Mouse (Mus musculus): Measurements from ENCODE around the gene Rpl18a. TPM values are rescaled to one million over a fixed set of nuclear protein-coding genes. Genes with fewer than 3 reads are reported as not detected.
A peak's percentile ranks its signal among the peaks of the same experiment; 100 is the strongest.

Rpl18a gene
- 2,028 and 2,149 TPM in 2 replicates for polyA plus RNA-seq (2015; fragmentation: Nextera tagmentation; extraction: Ambion mirVana)

GRCm38 (mm10) chr8:70897021-70897680, at the start of gene Rpl18a:
Gene Rpl18a, minus strand, starts transcription at chr8:70897412.
- no peaks in the 10 kb centered on the region for H3K9me3 ChIP-seq (replicated peaks; ENCODE audit: control insufficient read depth, low read length)
- peaks cover 22% of the 10 kb centered on the region for H3K36me3 ChIP-seq (ENCODE audit: control insufficient read depth, insufficient read depth)
- H3K9ac ChIP-seq (ENCODE audit: low read depth, low read length): peak within 1 kb of the TSS; percentile 91
- peak; percentile 98 for ATAC-seq (ENCODE audit: low read depth)
- H3K4me3 ChIP-seq (ENCODE audit: low read depth, low read length): peak within 1 kb of the TSS; percentile 90
- H3K27ac ChIP-seq (ENCODE audit: low read length): peak within 1 kb of the TSS; percentile 76
- WGBS (ENCODE audit: insufficient replicate concordance): under 1% methylated on average over 57 of the region's 60 CpGs
- H3K4me1 ChIP-seq (ENCODE audit: control insufficient read depth, low read depth, low read length): peaks cover 23% of the 10 kb centered on the region
- H3K27me3 ChIP-seq (ENCODE audit: control insufficient read depth, insufficient read depth, low read depth, low read length): peaks cover 19% of the 10 kb centered on the region
- H3K4me2 ChIP-seq (ENCODE audit: low read depth, low read length): peak within 1 kb of the TSS; percentile 86

- Histone ChIP-seq H3K4me2 (ENCODE audit: low read depth, low read length) (no peak overlapping the region), H3K4me3 (ENCODE audit: low read depth, low read length) (no peak overlapping the region), H3K9me3 (replicated peaks; ENCODE audit: control insufficient read depth, low read length) (no peaks in the 10 kb centered on the region), H3K9ac (ENCODE audit: low read depth, low read length) (no peak overlapping the region), H3K27ac (ENCODE audit: low read length) (no peak overlapping the region), H3K4me1 (ENCODE audit: control insufficient read depth, low read depth, low read length) (no peaks in the 10 kb centered on the region), H3K36me3 (ENCODE audit: control insufficient read depth, insufficient read depth) (no peaks in the 10 kb centered on the region), H3K27me3 (ENCODE audit: control insufficient read depth, insufficient read depth, low read depth, low read length) (no peaks in the 10 kb centered on the region)
- WGBS (ENCODE audit: insufficient replicate concordance): 0% methylated on average over 1 of the region's 1 CpGs
- no peak for ATAC-seq (ENCODE audit: low read depth)
Measured at GRCm38 (mm10) chr8:70943187-70943586, 46.0 kb upstream of the Rpl18a start.

GRCm38 (mm10) chr8:70941478-70941877, 44.3 kb upstream of the Rpl18a start:
- Histone ChIP-seq H3K4me3 (ENCODE audit: low read depth, low read length) (no peak overlapping the region), H3K36me3 (ENCODE audit: control insufficient read depth, insufficient read depth) (no peaks in the 10 kb centered on the region), H3K27me3 (ENCODE audit: control insufficient read depth, insufficient read depth, low read depth, low read length) (no peaks in the 10 kb centered on the region), H3K9ac (ENCODE audit: low read depth, low read length) (no peak overlapping the region), H3K4me2 (ENCODE audit: low read depth, low read length) (no peak overlapping the region), H3K27ac (ENCODE audit: low read length) (no peak overlapping the region), H3K4me1 (ENCODE audit: control insufficient read depth, low read depth, low read length) (no peaks in the 10 kb centered on the region), H3K9me3 (replicated peaks; ENCODE audit: control insufficient read depth, low read length) (no peaks in the 10 kb centered on the region)
- ATAC-seq (ENCODE audit: low read depth): no peak
- 30% methylated on average over 2 of the region's 2 CpGs for WGBS (ENCODE audit: insufficient replicate concordance)

GRCm38 (mm10) chr8:70937200-70937599, 40.0 kb upstream of the Rpl18a start:
- H3K4me1 ChIP-seq (ENCODE audit: control insufficient read depth, low read depth, low read length): no peaks in the 10 kb centered on the region
- H3K9me3 ChIP-seq (replicated peaks; ENCODE audit: control insufficient read depth, low read length): no peaks in the 10 kb centered on the region
- no peaks in the 10 kb centered on the region for H3K36me3 ChIP-seq (ENCODE audit: control insufficient read depth, insufficient read depth)
- 70% methylated on average over 6 of the region's 6 CpGs for WGBS (ENCODE audit: insufficient replicate concordance)
- H3K4me2 ChIP-seq (ENCODE audit: low read depth, low read length): no peak overlapping the region
- no peak overlapping the region for H3K9ac ChIP-seq (ENCODE audit: low read depth, low read length)
- no peak overlapping the region for H3K4me3 ChIP-seq (ENCODE audit: low read depth, low read length)
- ATAC-seq (ENCODE audit: low read depth): no peak
- no peaks in the 10 kb centered on the region for H3K27me3 ChIP-seq (ENCODE audit: control insufficient read depth, insufficient read depth, low read depth, low read length)
- no peak overlapping the region for H3K27ac ChIP-seq (ENCODE audit: low read length)

- Histone ChIP-seq H3K4me1 (ENCODE audit: control insufficient read depth, low read depth, low read length) (no peaks in the 10 kb centered on the region), H3K4me2 (ENCODE audit: low read depth, low read length) (no peak overlapping the region), H3K4me3 (ENCODE audit: low read depth, low read length) (no peak overlapping the region), H3K36me3 (ENCODE audit: control insufficient read depth, insufficient read depth) (no peaks in the 10 kb centered on the region), H3K27me3 (ENCODE audit: control insufficient read depth, insufficient read depth, low read depth, low read length) (no peaks in the 10 kb centered on the region), H3K9ac (ENCODE audit: low read depth, low read length) (no peak overlapping the region), H3K9me3 (replicated peaks; ENCODE audit: control insufficient read depth, low read length) (no peaks in the 10 kb centered on the region), H3K27ac (ENCODE audit: low read length) (no peak overlapping the region)
- 47% methylated on average over 7 of the region's 7 CpGs for WGBS (ENCODE audit: insufficient replicate concordance)
- no peak for ATAC-seq (ENCODE audit: low read depth)
Measured at GRCm38 (mm10) chr8:70934786-70935185, 37.6 kb upstream of the Rpl18a start.

- Histone ChIP-seq H3K4me1 (ENCODE audit: control insufficient read depth, low read depth, low read length) (no peaks in the 10 kb centered on the region), H3K9me3 (replicated peaks; ENCODE audit: control insufficient read depth, low read length) (no peaks in the 10 kb centered on the region), H3K4me2 (ENCODE audit: low read depth, low read length) (no peak overlapping the region), H3K27ac (ENCODE audit: low read length) (no peak overlapping the region), H3K4me3 (ENCODE audit: low read depth, low read length) (no peak overlapping the region), H3K9ac (ENCODE audit: low read depth, low read length) (no peak overlapping the region), H3K36me3 (ENCODE audit: control insufficient read depth, insufficient read depth) (no peaks in the 10 kb centered on the region), H3K27me3 (ENCODE audit: control insufficient read depth, insufficient read depth, low read depth, low read length) (no peaks in the 10 kb centered on the region)
- ATAC-seq (ENCODE audit: low read depth): no peak
- WGBS (ENCODE audit: insufficient replicate concordance): 67% methylated on average over 4 of the region's 4 CpGs
Measured at GRCm38 (mm10) chr8:70933036-70933435, 35.8 kb upstream of the Rpl18a start.

- H3K9me3 ChIP-seq (replicated peaks; ENCODE audit: control insufficient read depth, low read length): no peaks in the 10 kb centered on the region
- H3K9ac ChIP-seq (ENCODE audit: low read depth, low read length): no peak overlapping the region
- no peak for ATAC-seq (ENCODE audit: low read depth)
- H3K27ac ChIP-seq (ENCODE audit: low read length): no peak overlapping the region
- WGBS (ENCODE audit: insufficient replicate concordance): 73% methylated on average over 11 of the region's 11 CpGs
- no peak overlapping the region for H3K4me2 ChIP-seq (ENCODE audit: low read depth, low read length)
- H3K27me3 ChIP-seq (ENCODE audit: control insufficient read depth, insufficient read depth, low read depth, low read length): no peaks in the 10 kb centered on the region
- H3K4me1 ChIP-seq (ENCODE audit: control insufficient read depth, low read depth, low read length): no peaks in the 10 kb centered on the region
- H3K36me3 ChIP-seq (ENCODE audit: control insufficient read depth, insufficient read depth): no peaks in the 10 kb centered on the region
- H3K4me3 ChIP-seq (ENCODE audit: low read depth, low read length): no peak overlapping the region
Measured at GRCm38 (mm10) chr8:70931731-70932130, 34.5 kb upstream of the Rpl18a start.

GRCm38 (mm10) chr8:70928778-70929322, 31.6 kb upstream of the Rpl18a start:
- H3K36me3 ChIP-seq (ENCODE audit: control insufficient read depth, insufficient read depth): no peaks in the 10 kb centered on the region
- H3K27ac ChIP-seq (ENCODE audit: low read length): no peak overlapping the region
- no peak overlapping the region for H3K4me3 ChIP-seq (ENCODE audit: low read depth, low read length)
- no peak overlapping the region for H3K4me2 ChIP-seq (ENCODE audit: low read depth, low read length)
- no peaks in the 10 kb centered on the region for H3K27me3 ChIP-seq (ENCODE audit: control insufficient read depth, insufficient read depth, low read depth, low read length)
- H3K9ac ChIP-seq (ENCODE audit: low read depth, low read length): no peak overlapping the region
- H3K9me3 ChIP-seq (replicated peaks; ENCODE audit: control insufficient read depth, low read length): no peaks in the 10 kb centered on the region
- H3K4me1 ChIP-seq (ENCODE audit: control insufficient read depth, low read depth, low read length): no peaks in the 10 kb centered on the region
- ATAC-seq (ENCODE audit: low read depth): no peak
- WGBS (ENCODE audit: insufficient replicate concordance): 43% methylated on average over 5 of the region's 5 CpGs

- H3K4me2 ChIP-seq (ENCODE audit: low read depth, low read length): no peak overlapping the region
- no peaks in the 10 kb centered on the region for H3K36me3 ChIP-seq (ENCODE audit: control insufficient read depth, insufficient read depth)
- ATAC-seq (ENCODE audit: low read depth): no peak
- no peaks in the 10 kb centered on the region for H3K9me3 ChIP-seq (replicated peaks; ENCODE audit: control insufficient read depth, low read length)
- H3K27me3 ChIP-seq (ENCODE audit: control insufficient read depth, insufficient read depth, low read depth, low read length): no peaks in the 10 kb centered on the region
- no peak overlapping the region for H3K4me3 ChIP-seq (ENCODE audit: low read depth, low read length)
- H3K4me1 ChIP-seq (ENCODE audit: control insufficient read depth, low read depth, low read length): no peaks in the 10 kb centered on the region
- H3K9ac ChIP-seq (ENCODE audit: low read depth, low read length): no peak overlapping the region
- 70% methylated on average over 3 of the region's 3 CpGs for WGBS (ENCODE audit: insufficient replicate concordance)
- no peak overlapping the region for H3K27ac ChIP-seq (ENCODE audit: low read length)
Measured at GRCm38 (mm10) chr8:70928096-70928495, 30.9 kb upstream of the Rpl18a start.
